Mouse (Mus musculus) adrenal gland, postnatal 36 days (tissue): Measurements from ENCODE around the gene Ece1. TPM values are rescaled to one million over a fixed set of nuclear protein-coding genes. Genes with fewer than 3 reads are reported as not detected.
"Not testable (repeated sequence)": the region's sequence is repeated elsewhere in the genome, so short reads cannot be mapped to it uniquely, and the experiment has no call there.

Source experiments
- DNase-seq, 2 experiments: peaks; one replicate each; pipeline ENCODE4 v3.0.0; 2021; ENCODE audit warnings: mixed read lengths in 1 of 2
- long read RNA-seq, 2 experiments: library from polyadenylated mRNA; stranded (forward); transcript quantifications; one replicate each; pipeline ENCODE4 v2.0.0; 2021; ENCODE audit warnings: borderline sequencing depth in 2 of 2
- total RNA-seq, 2 experiments: library from RNA; stranded (reverse); gene quantifications; 2 replicates each; pipeline ENCODE4 v1.2.3; 2021

The Ece1 gene
- total RNA-seq: 100 to 1,000 TPM; 256 to 280 TPM
- long read RNA-seq, experiment 1, full-length matches to known transcripts: 2 of 88 reads
- long read RNA-seq, experiment 1, partial matches to known transcripts: 9 of 88 reads
- long read RNA-seq, experiment 1, other reads (novel, unspliced or antisense): 77 of 88 reads
- long read RNA-seq, experiment 2, full-length matches to known transcripts: 2 of 29 reads
- long read RNA-seq, experiment 2, partial matches to known transcripts: 3 of 29 reads
- long read RNA-seq, experiment 2, other reads (novel, unspliced or antisense): 24 of 29 reads

- peak; percentile 94 to 97 for DNase-seq
Measured at GRCm38 (mm10) chr4:137862019-137862418, at the start of gene Ece1. TSS of gene Ece1 (plus strand) at chr4:137862237.

- DNase-seq: no peak
Measured at GRCm38 (mm10) chr4:137812946-137813708, 48.9 kb upstream of the Ece1 start.

- DNase-seq: no peak
Measured at GRCm38 (mm10) chr4:137814140-137814539, 47.9 kb upstream of the Ece1 start.

- no peak for DNase-seq
Measured at GRCm38 (mm10) chr4:137815473-137815872, 46.6 kb upstream of the Ece1 start.

GRCm38 (mm10) chr4:137816216-137816615 lies 45.8 kb upstream of the Ece1 start:
- DNase-seq: no peak

- DNase-seq: no peak
Measured at GRCm38 (mm10) chr4:137818341-137818740, 43.7 kb upstream of the Ece1 start.

- DNase-seq: no peak
Measured at GRCm38 (mm10) chr4:137819487-137819886, 42.5 kb upstream of the Ece1 start.

GRCm38 (mm10) chr4:137820721-137821120 lies 41.3 kb upstream of the Ece1 start:
- no peak for DNase-seq

GRCm38 (mm10) chr4:137822537-137822936 lies 39.5 kb upstream of the Ece1 start:
- peak in 1 of 2 experiments; percentile 60 for DNase-seq

GRCm38 (mm10) chr4:137823542-137823941 lies 38.5 kb upstream of the Ece1 start:
- no peak for DNase-seq

GRCm38 (mm10) chr4:137824881-137825280 lies 37.2 kb upstream of the Ece1 start:
- DNase-seq: no peak

GRCm38 (mm10) chr4:137830380-137830779 lies 31.7 kb upstream of the Ece1 start:
- DNase-seq: peak; percentile 54 to 64

- DNase-seq: no peak
Measured at GRCm38 (mm10) chr4:137831598-137831997, 30.4 kb upstream of the Ece1 start.

- DNase-seq: peak; percentile 75 to 89
Measured at GRCm38 (mm10) chr4:137835624-137836337, 26.3 kb upstream of the Ece1 start.

GRCm38 (mm10) chr4:137836741-137837140 lies 25.3 kb upstream of the Ece1 start:
- DNase-seq: no peak

GRCm38 (mm10) chr4:137837792-137838191 lies 24.2 kb upstream of the Ece1 start:
- DNase-seq: peak; percentile 82 to 84

- no peak for DNase-seq
Measured at GRCm38 (mm10) chr4:137838791-137839190, 23.2 kb upstream of the Ece1 start.

GRCm38 (mm10) chr4:137839452-137839851 lies 22.6 kb upstream of the Ece1 start:
- peak; percentile 74 to 76 for DNase-seq

- DNase-seq: peak; percentile 86 to 92
Measured at GRCm38 (mm10) chr4:137844656-137845055, 17.4 kb upstream of the Ece1 start.

GRCm38 (mm10) chr4:137847651-137848050 lies 14.4 kb upstream of the Ece1 start:
- DNase-seq: not testable (repeated sequence)

- no peak for DNase-seq
Measured at GRCm38 (mm10) chr4:137850161-137850560, 11.9 kb upstream of the Ece1 start.

GRCm38 (mm10) chr4:137851484-137851883 lies 10.6 kb upstream of the Ece1 start:
- DNase-seq: peak; percentile 77 to 84

GRCm38 (mm10) chr4:137853822-137854221 lies 8.2 kb upstream of the Ece1 start:
- DNase-seq: peak; percentile 72 to 79
